Mouse (Mus musculus) layer of hippocampus, adult 18-20 months (tissue): ENCODE data around the gene M1ap. TPM values are rescaled to one million over a fixed set of nuclear protein-coding genes. Genes with fewer than 3 reads are reported as not detected.

Source experiments
- DNase-seq, 2 experiments: peaks; one replicate each; pipeline ENCODE4 v3.0.0; 2022; ENCODE audit warnings: low spot score in 2 of 2
- microRNA-seq, 2 experiments: library from miRNA; unstranded; fragments of <30 nt; microRNA quantifications; one replicate each; pipeline ENCODE4 v1.2.0; 2021
- total RNA-seq, 2 experiments: library from RNA; stranded (reverse); gene quantifications; 2 replicates each; pipeline ENCODE4 v1.2.3; 2021

The M1ap gene
- total RNA-seq, 2 experiments from 2014 or later: not detected

GRCm38 (mm10) chr6:83069488-83070246 lies 123.0 kb downstream of the M1ap start:
- DNase-seq: no peak

- no peak for DNase-seq
Observed at GRCm38 (mm10) chr6:83070247-83070310, 123.4 kb downstream of the M1ap start, which contains the start of gene Tlx2. TSS of gene Tlx2 (minus strand) at chr6:83070293.

GRCm38 (mm10) chr6:83070311-83071219 lies 123.9 kb downstream of the M1ap start:
- peak in 1 of 2 experiments; percentile 25 for DNase-seq

DNA sequence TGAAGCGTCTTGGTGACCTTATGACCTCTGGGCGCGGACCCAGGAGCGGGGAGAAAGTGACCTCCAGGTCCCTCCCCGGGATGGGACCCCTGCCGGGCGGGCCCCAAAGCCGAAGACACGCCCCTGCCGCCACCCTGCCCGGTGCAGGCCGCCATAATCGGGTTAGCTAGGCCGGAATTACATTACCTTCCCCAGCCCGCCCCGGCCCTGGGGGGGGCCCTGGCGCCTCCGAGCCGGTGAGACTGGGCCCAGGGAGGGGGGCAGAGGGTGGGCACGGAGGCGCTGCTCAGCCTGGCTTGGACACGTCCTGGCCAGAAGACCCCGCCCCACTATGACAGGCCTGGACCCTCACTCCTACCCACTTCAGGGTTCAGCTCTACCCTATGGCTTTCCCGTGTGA lies 124.5 kb downstream of the M1ap start:
- DNase-seq: no peak

DNA sequence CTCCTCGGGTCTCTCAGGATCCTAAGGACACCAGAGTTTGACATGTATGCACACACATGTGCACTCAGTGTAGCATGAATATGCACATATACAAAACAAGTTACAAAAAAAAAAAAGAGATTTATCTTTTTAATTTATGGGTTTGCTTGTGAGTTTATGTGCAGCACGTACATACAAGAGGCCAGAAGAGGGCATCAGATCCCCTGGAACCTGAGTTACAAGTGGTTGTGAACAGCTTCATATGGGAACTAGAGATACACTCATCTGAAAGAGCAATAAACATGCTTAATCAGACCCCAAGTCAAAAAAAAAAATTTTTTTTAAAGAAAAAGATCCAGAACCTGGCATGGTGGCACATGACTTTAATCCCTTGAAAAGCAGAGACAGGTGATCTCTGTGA lies 128.3 kb downstream of the M1ap start:
- no peak for DNase-seq

GRCm38 (mm10) chr6:83077630-83078323 lies 131.1 kb downstream of the M1ap start, which contains the start of gene Pcgf1:
TSS of gene Pcgf1 (plus strand) at chr6:83077869.
- peak; percentile 45 to 60 for DNase-seq

- DNase-seq: peak; percentile 97 to 99
Observed at GRCm38 (mm10) chr6:83078324-83078858, 131.7 kb downstream of the M1ap start.

Small RNA genes within 50 kb of the gene (microRNA-seq; reads per million reads assigned to microRNA genes)
- 0.20 to 0.25 reads per million in 2 experiments for gene Mir7040

Other genes with a start within 250 kb of the M1ap start
- gene Pole4, start 241.5 kb upstream of the M1ap start, total RNA-seq: 10 to 100 TPM; 39.5 to 40.5 TPM
- gene Hk2, start 172.4 kb upstream of the M1ap start, total RNA-seq: 1 to 10 TPM; 6.1 to 8.0 TPM
- 10 to 100 TPM; 40.1 to 40.8 TPM for gene Sema4f, start 7.1 kb upstream of the M1ap start, total RNA-seq
- gene Dok1, start 86.6 kb downstream of the M1ap start, total RNA-seq: 1 to 10 TPM; 3.8 to 4.3 TPM
- gene Loxl3, start 87.3 kb downstream of the M1ap start, total RNA-seq: 1 to 10 TPM; 2.5 to 2.8 TPM
- gene Aup1, start 107.6 kb downstream of the M1ap start, total RNA-seq: 100 to 1,000 TPM; 125 to 137 TPM
- gene Htra2, start 108.4 kb downstream of the M1ap start, total RNA-seq: 10 to 100 TPM; 43.3 to 47.7 TPM
- gene Dqx1, start 110.9 kb downstream of the M1ap start, total RNA-seq: under 1 TPM; 0.50 to 0.61 TPM
- not detected for gene Tlx2, start 123.4 kb downstream of the M1ap start, total RNA-seq
- gene Pcgf1, start 131.0 kb downstream of the M1ap start, total RNA-seq: 10 to 100 TPM; 33.7 to 37.9 TPM
- gene Lbx2, start 139.5 kb downstream of the M1ap start, total RNA-seq: not detected
- 1 to 10 TPM; 7.7 to 9.4 TPM for gene Ccdc142, start 154.7 kb downstream of the M1ap start, total RNA-seq
- 1 to 10 TPM; 6.5 to 7.6 TPM for gene Gm42688, start 154.7 kb downstream of the M1ap start, total RNA-seq
- gene Mrpl53, start 162.1 kb downstream of the M1ap start, total RNA-seq: 10 to 100 TPM; 58.4 to 69.3 TPM
- gene Mogs, start 168.6 kb downstream of the M1ap start, total RNA-seq: 10 to 100 TPM; 27.0 TPM
- gene Wbp1, start 174.7 kb downstream of the M1ap start, total RNA-seq: 10 to 100 TPM; 47.4 to 52.5 TPM
- gene Ino80b, start 178.5 kb downstream of the M1ap start, total RNA-seq: 10 to 100 TPM; 28.0 to 29.5 TPM
- 10 to 100 TPM; 73.5 to 75.8 TPM for gene Rtkn, start 188.6 kb downstream of the M1ap start, total RNA-seq
- 10 to 100 TPM; 24.4 to 27.6 TPM for gene Wdr54, start 209.5 kb downstream of the M1ap start, total RNA-seq
- 10 to 100 TPM; 25.3 to 26.1 TPM for gene 1700003E16Rik, start 209.5 kb downstream of the M1ap start, total RNA-seq
- gene Dctn1, start 219.0 kb downstream of the M1ap start, total RNA-seq: 100 to 1,000 TPM; 398 to 403 TPM